Mouse (Mus musculus) limb, embryonic 14.5 days (tissue): ENCODE measurements around the gene Atf7. TPM values are rescaled to one million over a fixed set of nuclear protein-coding genes. Genes with fewer than 3 reads are reported as not detected.

ENCODE experiments used
- ATAC-seq: fragments of 200-750 bp; cut with Nextera tagmentation; 2 replicates; pipeline ENCODE4 v1.8.0; 2017; ENCODE audit warnings: low read depth, moderate number of reproducible peaks, moderate TSS enrichment; ENCODE audit not compliant: low FRiP score
- DNase-seq: peaks from one replicate; pipeline ENCODE4 v3.0.0-alpha.2; 2015; ENCODE audit warnings: low spot score
- H3K27ac ChIP-seq: fragments of 300-500 bp; sonication (generic); replicated peaks from 2 replicates; pipeline ENCODE4 v1.5.1; 2014; ENCODE audit warnings: low read depth, mild to moderate bottlenecking, low read length, moderate library complexity, mixed read lengths
- H3K27me3 ChIP-seq: fragments of 300-500 bp; sonication (generic); 2 replicates; pipeline ENCODE4 v1.6.1; 2014; ENCODE audit warnings: low read length, mixed read lengths; ENCODE audit not compliant: control insufficient read depth, insufficient read depth
- H3K36me3 ChIP-seq: fragments of 300-500 bp; sonication (generic); 2 replicates; pipeline ENCODE4 v1.6.1; 2014; ENCODE audit warnings: mild to moderate bottlenecking, low read length, moderate library complexity, mixed read lengths; ENCODE audit not compliant: control insufficient read depth, insufficient read depth
- H3K4me1 ChIP-seq: fragments of 300-500 bp; sonication (generic); 2 replicates; pipeline ENCODE4 v1.6.1; 2014; ENCODE audit warnings: antibody characterized with exemption, low read length, mixed read lengths; ENCODE audit not compliant: control insufficient read depth, insufficient read depth
- H3K4me2 ChIP-seq: fragments of 300-500 bp; sonication (generic); replicated peaks from 2 replicates; pipeline ENCODE4 v1.6.1; 2014; ENCODE audit warnings: low read depth, mild to moderate bottlenecking, low read length, moderate library complexity; ENCODE audit not compliant: severe bottlenecking
- H3K4me3 ChIP-seq: fragments of 300-500 bp; sonication (generic); replicated peaks from 2 replicates; pipeline ENCODE4 v1.5.1; 2014; ENCODE audit warnings: low read length
- H3K9ac ChIP-seq: fragments of 300-500 bp; sonication (generic); 2 replicates; pipeline ENCODE4 v1.6.1; 2014; ENCODE audit warnings: mild to moderate bottlenecking, low read depth, low read length, moderate library complexity; ENCODE audit not compliant: severe bottlenecking
- H3K9me3 ChIP-seq: fragments of 300-500 bp; sonication (generic); 2 replicates; pipeline ENCODE4 v1.6.1; 2016; ENCODE audit warnings: low read length; ENCODE audit not compliant: control insufficient read depth
- POLR2A ChIP-seq: fragments of 200-500 bp; IDR thresholded peaks from 2 replicates; pipeline ENCODE4 v1.8.0; 2012; ENCODE audit warnings: inconsistent platforms, mild to moderate bottlenecking, moderate library complexity, borderline replicate concordance; ENCODE audit not compliant: insufficient read depth, insufficient read length; ENCODE audit errors: extremely low read depth
- WGBS: fragments of 180-500 bp; shearing (Covaris S2); extraction: QIAGEN DNeasy Blood & Tissue Kit; methylation state at CpG from one replicate; pipeline ENCODE4 v1.1.7; 2014; 5-methylcytosine and 5-hydroxymethylcytosine counted together
- polyA plus RNA-seq, 2 experiments: library from polyadenylated mRNA; depleted of rRNA in 1 of 2; stranded (reverse) in 1 of 2; unstranded in 1 of 2; fragments of >200 nt; fragmentation: Nextera tagmentation in 1 of 2; extraction: Ambion mirVana in 1 of 2; gene quantifications; 2 replicates each; pipeline versions ENCODE4 v1.2.1 to v1.2.3; 2012 to 2014

Gene Atf7
- polyA plus RNA-seq (2012; rRNA removed) (110 and 155 TPM in 2 replicates), polyA plus RNA-seq (2014; fragmentation: Nextera tagmentation; extraction: Ambion mirVana) (50.7 and 51.0 TPM in 2 replicates)

DNA sequence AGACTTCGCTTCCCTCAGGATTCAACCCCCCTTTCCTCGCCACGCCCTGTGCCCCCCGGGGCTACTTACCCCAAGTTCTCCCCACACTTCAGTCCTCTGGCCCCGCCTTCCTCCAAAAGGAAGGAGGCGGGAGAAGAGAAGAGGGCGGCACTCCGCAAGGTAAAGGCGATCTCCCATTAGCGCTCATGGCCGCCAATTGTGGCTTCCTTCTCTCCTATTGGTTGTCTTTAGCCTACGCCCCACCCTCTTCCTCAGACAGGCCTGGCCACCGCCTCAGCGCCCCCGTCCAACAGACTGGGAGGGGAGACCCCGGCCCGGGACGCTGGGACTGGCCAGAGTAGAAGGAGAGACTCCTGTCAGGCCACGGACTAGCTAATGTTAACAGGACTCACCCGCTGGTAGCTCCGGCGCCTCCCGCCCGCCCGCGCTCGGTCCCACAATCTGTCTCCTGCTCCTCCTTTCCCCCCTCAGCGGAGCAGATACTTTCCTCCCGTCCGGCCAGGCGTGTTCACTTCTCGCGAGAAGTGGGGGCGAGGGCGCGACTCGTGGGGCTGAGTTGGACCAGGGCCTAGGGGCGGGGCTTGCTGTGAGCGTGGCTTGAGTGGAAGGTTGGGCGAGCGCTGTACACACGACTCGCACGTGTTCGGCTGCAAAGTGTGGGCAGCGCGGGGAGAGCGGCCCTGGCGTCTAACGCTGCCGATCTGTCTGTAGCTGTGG, at the start of gene Atf7, which contains the start of gene Gm28047:
Atf7 (minus strand) TSS at position 495 of the 717 bp plus-strand sequence.
Gm28047 (minus strand) TSS at position 98 of the 717 bp plus-strand sequence.
- H3K4me1 ChIP-seq = peaks cover 14% of the 10 kb centered on the region
- H3K9ac ChIP-seq = peak within 1 kb of the TSS; percentile 73
- H3K36me3 ChIP-seq = no peaks in the 10 kb centered on the region
- peak; percentile 99 for ATAC-seq
- H3K27me3 ChIP-seq = no peaks in the 10 kb centered on the region
- peak; percentile 99 for DNase-seq
- WGBS = under 1% methylated on average over 49 of the region's 51 CpGs
- TF ChIP-seq POLR2A = 0 out of 2 replicates have a peak, but pooled peaks have one; percentile 39
- peak within 1 kb of the TSS; percentile 97 for H3K27ac ChIP-seq
- no peaks in the 10 kb centered on the region for H3K9me3 ChIP-seq
- peak within 1 kb of the TSS; percentile 69 for H3K4me3 ChIP-seq
- peak within 1 kb of the TSS; percentile 83 for H3K4me2 ChIP-seq

DNA sequence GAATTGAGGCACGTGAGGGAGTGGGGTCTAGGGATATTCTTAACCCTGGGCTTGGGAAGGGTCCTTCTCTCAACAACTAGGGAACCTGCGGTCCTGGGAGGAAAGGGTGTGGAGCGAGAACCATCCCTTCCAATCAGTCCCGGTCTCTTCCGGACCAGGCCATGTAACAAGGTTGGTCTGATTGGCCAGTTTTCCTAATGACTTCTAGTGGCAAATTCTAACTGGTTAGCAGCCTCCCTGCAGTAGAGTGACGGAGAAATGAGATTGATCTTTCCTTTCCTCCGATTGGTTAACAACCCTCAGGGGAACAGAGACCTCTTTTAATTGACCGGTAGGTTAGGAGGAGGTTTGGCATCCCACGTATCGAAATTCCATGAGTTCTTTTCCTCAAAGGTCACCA, 48.3 kb upstream of the Atf7 start:
- no peak overlapping the region for H3K9ac ChIP-seq
- no peak for TF ChIP-seq POLR2A
- peak overlapping the region; percentile 100 for H3K27ac ChIP-seq
- under 1% methylated on average over 10 of the region's 10 CpGs for WGBS
- no peaks in the 10 kb centered on the region for H3K9me3 ChIP-seq
- ATAC-seq (0 out of 2 replicates have a peak, but pooled peaks have one; percentile 9), DNase-seq (peak; percentile 92)
- peaks cover 28% of the 10 kb centered on the region for H3K4me1 ChIP-seq
- peak overlapping the region; percentile 78 for H3K4me3 ChIP-seq
- H3K36me3 ChIP-seq = peaks cover 3% of the 10 kb centered on the region
- H3K4me2 ChIP-seq = peak overlapping the region; percentile 89
- H3K27me3 ChIP-seq = no peaks in the 10 kb centered on the region

DNA sequence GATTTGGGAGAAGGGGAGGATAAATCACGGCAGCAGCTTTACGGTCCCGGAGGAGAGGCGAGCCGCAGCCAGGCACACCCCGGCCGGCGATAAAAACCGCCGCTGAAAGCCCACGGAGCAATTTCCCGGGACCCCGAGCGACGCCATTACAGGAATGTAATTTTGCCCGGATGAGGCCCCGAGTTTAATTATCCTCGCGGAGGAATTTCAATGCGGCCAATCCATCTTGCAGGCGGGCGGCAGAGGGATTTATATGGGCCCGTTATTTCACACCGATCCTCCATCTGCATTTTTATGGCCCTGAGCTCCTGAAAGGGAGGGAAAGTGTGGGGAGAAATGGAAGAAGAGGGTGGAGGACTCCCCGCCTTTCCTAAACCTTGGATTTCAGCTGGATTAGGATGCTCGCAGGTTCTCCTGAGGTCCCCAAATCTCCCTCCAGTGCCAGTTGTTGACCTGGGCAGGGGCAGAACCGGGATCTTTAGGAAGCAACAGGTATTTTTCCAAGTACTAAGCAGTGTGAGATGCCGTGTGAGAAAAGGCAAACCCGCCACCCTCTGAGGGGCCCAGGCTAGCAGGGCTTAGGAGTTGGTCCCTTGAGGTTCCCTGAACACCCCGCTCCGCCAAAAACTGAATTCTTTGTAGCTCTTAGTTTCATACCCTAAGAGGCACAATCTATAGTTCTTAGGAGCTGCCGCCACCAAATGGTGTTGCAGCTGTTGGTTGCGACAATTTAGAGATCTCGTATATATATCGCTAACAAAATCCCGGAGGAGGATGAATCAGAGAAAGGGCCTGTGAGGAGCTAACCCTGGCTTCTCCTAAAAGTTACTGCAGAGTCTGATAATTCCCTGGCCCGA, 47.2 kb upstream of the Atf7 start, which contains the start of gene Atp5g2:
Atp5g2 (minus strand) TSS at position 138 of the 857 bp plus-strand sequence.
- H3K9me3 ChIP-seq = no peaks in the 10 kb centered on the region
- no peaks in the 10 kb centered on the region for H3K27me3 ChIP-seq
- under 1% methylated on average over 37 of the region's 37 CpGs for WGBS
- DNase-seq (peak; percentile 67), ATAC-seq (peak; percentile 3; the same call in 1 of the 2 replicates)
- peak within 1 kb of the TSS; percentile 78 for H3K4me3 ChIP-seq
- peaks cover 13% of the 10 kb centered on the region for H3K36me3 ChIP-seq
- peak within 1 kb of the TSS; percentile 100 for H3K27ac ChIP-seq
- H3K4me2 ChIP-seq = peak within 1 kb of the TSS; percentile 89
- H3K4me1 ChIP-seq = peaks cover 28% of the 10 kb centered on the region
- TF ChIP-seq POLR2A = no peak
- H3K9ac ChIP-seq = peak within 1 kb of the TSS; percentile 90

DNA sequence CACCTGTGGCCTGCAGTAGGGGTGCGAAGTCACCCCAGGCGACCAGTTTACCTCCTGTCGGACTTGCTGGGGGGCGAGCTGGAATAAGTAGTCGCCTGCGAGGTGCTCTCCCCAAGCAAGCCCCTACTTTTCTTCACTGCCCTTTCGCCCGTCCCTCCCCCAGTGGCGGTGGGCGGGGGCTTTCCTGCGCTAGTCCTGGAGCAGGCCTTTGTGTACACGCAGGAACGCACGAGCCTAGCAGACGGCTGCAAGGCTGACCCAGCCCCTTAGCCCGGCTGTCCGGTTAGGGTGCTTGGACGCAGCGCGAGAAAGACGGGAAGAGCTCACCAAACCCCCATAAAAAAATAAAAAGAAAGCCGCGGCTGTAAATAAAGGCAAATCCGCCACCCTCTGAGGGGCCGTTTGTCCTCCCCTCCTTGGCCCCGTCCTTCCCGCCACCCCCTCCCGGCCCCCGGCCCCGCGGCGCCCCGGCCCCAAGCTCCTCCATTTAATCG, 46.5 kb upstream of the Atf7 start:
- peak; percentile 80 for DNase-seq
- Histone ChIP-seq H3K4me1 (peaks cover 28% of the 10 kb centered on the region), H3K9ac (peak overlapping the region; percentile 90), H3K27ac (peak overlapping the region; percentile 100), H3K4me2 (peak overlapping the region; percentile 89), H3K27me3 (no peaks in the 10 kb centered on the region), H3K4me3 (peak overlapping the region; percentile 78), H3K36me3 (peaks cover 20% of the 10 kb centered on the region), H3K9me3 (no peaks in the 10 kb centered on the region)
- peak; percentile 84; the same call in 1 of the 2 replicates for TF ChIP-seq POLR2A
- peak; percentile 57 for ATAC-seq
- under 1% methylated on average over 33 of the region's 34 CpGs for WGBS
